Mouse (Mus musculus) heart, postnatal 25 days (tissue): Measurements from ENCODE around the gene Tex9. TPM values are rescaled to one million over a fixed set of nuclear protein-coding genes. Genes with fewer than 3 reads are reported as not detected.
"Not testable (repeated sequence)": the region's sequence is repeated elsewhere in the genome, so short reads cannot be mapped to it uniquely, and the experiment has no call there.

Source experiments
- DNase-seq: peaks from one replicate; pipeline ENCODE4 v3.0.0; 2022; ENCODE audit warnings: low spot score
- intact Hi-C: fragments of 180-260 bp; cut with DNase I; formaldehyde crosslinking; loops from one replicate; pipeline ENCODE4 v1.15.1; 2025
- total RNA-seq, 2 experiments: library from RNA; stranded (reverse); gene quantifications; 2 replicates each; pipeline ENCODE4 v1.2.3; 2021

Tex9 gene
- total RNA-seq, 2 experiments from 2014 or later = 1.6 to 2.6 TPM

DNA sequence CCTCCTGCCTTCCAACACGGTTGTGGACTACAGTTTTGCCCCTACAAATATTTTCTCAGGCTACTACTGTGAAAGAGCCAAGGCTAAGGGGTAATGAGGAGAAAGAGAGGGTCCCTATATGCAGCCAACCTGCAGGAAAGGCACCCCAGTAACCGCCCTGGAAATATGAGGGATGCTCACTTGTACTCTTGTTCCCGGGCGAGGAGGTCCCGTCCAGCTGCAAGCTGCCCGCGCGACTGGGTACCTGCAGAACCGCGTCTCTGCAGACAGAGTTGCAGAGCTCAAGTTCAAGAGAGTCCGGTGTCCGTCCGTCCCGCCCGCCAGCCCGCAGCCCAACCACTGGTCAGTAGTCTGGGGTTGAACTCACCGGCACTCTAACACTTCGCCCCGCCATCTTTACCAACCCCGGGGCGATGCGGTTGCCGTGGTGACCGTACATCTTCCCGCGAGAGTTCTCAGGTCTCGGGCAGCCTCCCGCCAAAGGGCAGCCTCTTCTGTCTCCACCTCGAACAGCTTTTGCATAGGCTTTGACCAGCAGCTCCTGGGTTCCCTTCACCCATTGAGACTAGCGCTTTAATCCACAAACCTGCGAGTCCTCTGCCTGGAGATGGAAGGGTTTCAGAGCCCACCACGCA, 336 bp downstream of the Tex9 start:
- DNase-seq = peak; percentile 81

DNA sequence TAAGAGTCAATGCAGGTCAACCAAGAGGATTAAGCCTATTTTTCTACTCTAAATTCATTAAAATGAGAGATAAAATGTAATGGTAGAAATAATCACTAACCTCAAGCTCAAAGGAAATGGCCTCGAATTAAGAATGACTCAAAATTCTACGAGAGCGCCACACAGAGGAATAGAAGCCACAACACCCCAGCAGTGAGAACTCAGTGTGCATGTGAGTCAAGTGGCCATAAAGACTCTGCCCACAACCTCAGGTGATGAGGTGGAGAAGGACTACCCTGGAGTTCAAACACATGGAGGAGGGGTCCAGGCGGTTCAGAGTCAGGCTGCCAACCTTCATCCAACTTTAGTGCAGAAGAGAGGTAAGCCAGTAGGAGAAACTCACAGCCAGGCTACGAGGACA, 2.9 kb downstream of the Tex9 start:
- no peak for DNase-seq
- intact Hi-C loops = no loop called here

More for the DNA sequence above, 336 bp downstream of the Tex9 start:
- intact Hi-C loops = no loop called here

DNA sequence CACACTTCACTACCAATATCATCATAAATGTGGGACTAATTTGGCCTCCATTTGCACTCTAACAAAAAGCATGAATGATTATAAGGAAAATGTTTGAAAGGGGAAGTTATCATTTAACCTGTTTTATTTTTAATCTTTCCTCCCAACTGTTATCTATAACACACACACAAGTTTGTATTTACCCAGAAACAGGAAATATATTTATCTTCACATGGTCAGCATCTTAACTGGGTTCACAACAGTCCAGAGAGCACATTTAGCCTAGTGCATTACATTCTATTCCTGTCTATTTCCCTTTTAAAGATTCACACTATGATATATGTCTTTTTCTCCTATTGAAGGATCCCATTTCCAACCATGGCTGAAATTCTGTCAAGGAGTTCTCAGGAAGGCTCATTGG, 3.5 kb downstream of the Tex9 start:
- DNase-seq = no peak
- intact Hi-C loops = no loop called here

DNA sequence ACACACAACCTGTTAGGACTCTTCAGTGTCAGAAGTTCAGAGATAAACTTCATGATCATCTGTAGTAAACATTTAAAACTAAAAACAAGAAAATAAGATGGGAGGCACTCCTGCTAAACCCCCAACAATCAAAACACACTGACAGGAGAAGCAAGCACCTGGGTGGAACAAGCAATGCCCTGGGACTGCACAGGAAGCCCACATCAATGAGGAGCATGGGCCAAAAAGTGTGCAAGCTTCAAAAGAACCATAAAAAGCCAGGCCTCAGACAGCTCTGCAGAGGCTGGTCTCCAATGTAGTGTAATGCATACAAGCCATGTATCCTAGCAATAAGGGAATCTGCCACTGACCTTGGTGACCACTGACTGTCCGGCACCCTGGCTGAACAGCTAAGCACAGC, 12.7 kb downstream of the Tex9 start:
- intact Hi-C loops = no loop called here
- no peak for DNase-seq

DNA sequence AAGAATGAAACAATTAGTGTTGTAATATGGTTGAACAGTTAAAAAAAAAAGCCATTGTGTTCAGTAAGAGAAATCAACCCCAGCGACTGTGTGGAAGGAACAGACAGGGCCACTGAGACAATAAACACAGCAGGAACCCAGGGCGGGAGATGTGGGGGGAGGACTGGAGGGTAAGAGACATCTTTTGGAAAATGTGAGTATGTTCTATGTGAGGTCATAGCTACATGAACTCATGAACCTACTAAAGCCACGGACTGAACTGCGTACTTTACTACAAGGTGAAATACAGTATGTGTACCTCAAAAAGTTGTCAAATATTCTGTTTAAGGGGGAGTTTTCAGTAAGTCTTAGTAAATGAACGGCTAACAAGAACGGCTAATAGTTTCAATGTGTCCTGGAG, 14.7 kb downstream of the Tex9 start:
- no peak for DNase-seq
- intact Hi-C loops = no loop called here

DNA sequence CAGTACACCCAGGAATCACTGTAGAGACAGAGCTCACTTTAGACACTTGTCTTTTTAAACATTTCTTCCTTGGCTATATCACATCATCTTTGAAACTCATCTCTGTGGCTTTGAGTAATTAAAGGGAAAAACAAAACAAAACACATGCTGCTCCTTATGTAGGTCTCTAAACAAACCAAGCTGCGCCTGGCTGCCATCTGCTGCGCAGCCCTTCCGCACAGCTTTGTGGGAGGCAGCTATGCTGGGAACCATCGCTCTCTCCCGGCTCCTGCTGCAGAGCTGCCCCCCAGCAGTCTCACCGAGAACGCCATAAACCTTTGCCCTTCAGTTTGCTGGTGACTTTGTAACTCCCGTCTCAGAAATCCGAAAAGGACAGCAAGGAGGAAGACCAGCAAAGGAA, 16.5 kb downstream of the Tex9 start:
- intact Hi-C loops = no loop called here
- no peak for DNase-seq

DNA sequence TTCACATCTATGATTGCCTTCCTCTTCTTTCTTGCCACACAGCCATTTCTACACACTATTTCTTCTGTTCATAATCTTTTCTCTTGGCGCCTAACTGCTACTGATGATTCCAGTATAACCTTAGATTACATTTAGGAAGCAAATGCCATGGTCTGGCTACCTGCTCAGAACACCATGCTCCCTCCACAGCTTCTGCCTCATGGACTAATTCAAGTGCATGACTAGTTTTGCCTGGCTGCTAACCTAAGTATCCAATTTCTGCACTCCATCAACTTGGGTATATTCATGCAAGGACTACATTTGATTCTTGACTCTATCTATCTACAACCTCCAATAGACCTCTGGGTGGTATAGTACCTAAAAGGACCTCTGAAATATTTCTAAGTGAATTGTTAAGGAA, 22.2 kb downstream of the Tex9 start:
- intact Hi-C loops = no loop called here
- no peak for DNase-seq

DNA sequence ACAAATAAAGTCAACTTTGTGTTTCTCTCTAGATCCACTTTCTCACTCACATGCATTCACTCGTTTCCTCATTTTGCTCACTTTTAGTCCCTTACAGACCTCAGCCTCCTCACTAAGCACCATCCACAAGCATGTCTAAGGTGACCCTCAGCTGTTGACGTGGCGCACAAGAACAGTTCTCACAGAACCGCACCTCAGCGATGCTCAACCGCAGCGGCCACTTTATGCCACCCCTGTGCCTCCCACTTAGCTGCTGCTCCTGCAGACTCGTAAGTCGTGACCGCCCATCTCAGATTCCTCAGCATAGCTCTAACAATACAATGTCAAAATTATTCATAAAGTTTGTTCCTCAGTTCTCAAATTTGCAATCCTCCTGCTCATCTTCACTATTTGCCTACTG, 23.4 kb downstream of the Tex9 start:
- DNase-seq = no peak
- intact Hi-C loops = no loop called here

DNA sequence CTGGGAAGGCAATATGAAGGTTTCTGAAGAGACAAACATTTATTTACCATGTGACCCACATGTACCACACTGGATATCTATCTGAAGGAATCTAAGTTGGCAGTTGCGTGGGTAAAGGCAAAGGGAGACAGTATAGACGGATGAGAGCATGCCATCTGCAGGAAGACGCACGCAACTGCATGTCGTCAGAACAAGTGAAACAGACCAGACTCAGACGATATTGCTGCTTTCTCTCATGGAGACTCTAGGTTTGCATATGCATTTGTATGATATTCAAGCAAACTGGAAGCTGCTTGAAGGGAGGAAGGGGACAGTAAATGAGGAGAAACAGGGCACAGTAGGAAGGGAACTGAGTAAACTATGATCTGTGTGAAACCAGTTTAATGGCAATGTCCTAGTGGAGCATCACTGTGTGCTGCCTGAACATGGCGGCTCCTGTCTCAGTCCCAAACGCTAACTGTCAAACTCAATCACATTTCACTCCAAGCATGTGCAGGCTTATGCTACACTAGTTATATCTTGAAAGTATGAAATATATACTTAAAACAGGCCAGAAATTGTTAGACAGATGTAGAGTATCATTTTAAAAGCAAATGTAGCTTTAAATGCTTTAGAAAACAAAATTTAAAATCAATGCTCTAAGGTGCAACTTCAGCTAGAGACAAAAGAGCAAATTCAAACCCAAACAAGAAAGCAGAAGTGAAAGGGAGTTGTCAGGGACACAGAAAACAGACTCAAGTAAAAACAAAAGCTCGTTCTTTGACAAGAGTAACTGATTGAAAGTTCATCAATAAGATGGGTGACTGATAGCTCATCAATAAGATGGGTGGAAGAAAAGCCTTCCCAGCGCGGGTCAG, 24.2 kb downstream of the Tex9 start:
- intact Hi-C loops = no loop called here
- DNase-seq = no peak

DNA sequence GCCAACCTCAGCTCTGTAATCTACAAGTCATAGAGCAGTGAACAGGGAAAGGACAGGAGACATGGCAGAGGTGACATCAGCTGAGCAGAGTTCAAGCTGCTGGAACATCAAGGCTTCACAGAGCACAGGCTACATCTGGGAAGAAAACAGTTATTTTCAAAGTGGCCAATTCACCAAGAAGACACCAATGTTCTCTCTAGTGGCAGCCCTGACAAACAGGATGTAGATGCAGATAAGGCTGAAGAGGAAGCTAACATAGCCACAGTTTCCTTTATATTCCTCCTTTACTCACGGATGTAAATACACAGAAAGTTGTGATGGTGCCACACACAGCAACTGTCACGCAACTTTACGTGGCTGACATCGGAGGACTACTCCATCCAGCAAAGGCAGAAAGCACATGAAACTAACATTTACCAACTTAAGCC, 26.2 kb downstream of the Tex9 start:
- intact Hi-C loops = no loop called here

DNA sequence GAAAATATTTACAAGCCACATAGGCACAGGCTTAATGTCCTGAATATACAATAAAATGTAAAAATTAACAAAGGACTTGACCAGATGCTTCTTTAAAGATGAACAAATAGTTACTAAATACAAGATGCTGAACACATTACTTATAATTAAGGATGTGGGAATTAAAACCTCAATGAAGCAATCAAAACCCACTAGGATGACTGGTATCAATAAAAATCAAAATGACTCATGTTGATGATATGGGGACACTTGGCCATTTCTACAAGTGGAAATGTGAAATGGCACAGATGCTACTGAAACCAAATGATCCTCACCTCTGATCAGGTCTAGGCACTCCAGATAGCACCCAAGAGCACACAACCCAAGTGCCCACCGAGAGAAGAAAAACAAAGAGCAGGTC, 27.2 kb downstream of the Tex9 start:
- intact Hi-C loops = no loop called here
- DNase-seq = no peak

More for the DNA sequence above, 26.2 kb downstream of the Tex9 start:
- DNase-seq = no peak

DNA sequence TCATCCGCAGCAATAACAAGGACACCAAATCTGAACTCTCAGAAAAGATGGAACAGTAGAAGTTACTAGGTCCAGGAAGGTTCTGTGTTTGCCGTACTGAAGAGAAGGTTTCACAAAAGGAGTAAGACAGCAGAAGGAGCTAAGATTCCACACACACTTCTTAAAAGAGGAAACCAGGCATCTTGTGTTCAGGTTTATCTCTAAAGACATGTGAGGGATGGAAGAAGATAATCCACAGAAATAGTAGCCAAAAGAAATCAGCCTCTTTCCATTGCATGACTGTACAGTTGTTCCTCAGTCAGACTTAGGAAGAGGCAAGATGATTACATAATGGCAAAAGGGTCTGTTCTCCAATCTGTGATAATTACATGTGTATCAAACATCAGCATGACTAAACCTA, 29.6 kb downstream of the Tex9 start:
- no peak for DNase-seq
- intact Hi-C loops = no loop called here

DNA sequence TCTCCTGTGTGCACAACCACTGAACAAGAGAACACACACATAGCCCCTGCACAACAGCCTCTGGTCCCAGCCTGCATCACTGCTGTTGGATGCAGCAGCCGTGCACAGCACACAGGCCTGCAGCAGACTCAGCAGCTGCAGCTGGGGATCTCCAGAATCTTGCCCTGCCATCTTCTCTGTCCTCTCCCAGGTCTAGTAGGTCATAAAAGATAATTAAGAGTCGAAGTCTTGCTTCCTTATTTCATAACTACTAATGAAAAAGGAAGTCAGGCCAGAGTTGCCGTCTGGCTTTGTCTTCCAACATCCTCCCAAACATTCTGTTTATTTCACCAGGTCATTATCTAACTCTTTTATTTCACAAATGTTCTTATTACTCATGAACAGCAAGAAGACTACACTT, 31.2 kb downstream of the Tex9 start:
- intact Hi-C loops = no loop called here
- no peak for DNase-seq

DNA sequence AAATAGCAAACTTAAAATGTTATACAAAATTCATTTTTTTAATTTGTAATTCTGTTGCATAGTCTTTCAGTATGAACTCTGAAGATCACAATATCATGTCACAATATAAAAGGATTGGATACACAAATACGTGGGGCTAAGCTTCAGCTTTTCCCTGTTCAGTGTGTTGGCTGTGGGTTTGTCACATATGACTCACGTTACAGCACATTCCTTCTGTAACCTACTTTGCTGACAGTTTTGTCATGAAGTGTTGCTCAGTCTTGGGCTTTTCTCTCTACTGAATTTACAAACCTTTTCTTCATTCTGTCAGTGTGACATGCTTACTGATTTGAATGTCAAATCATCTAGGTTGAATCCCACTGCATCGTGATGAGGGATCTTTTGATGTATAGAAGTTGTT, 32.3 kb downstream of the Tex9 start:
- DNase-seq = no peak
- intact Hi-C loops = loop anchor here (5.0 to 10.0 kb wide), 3 partner anchors 73 to 213 kb away; partner anchors contain the start of gene Rfx7

DNA sequence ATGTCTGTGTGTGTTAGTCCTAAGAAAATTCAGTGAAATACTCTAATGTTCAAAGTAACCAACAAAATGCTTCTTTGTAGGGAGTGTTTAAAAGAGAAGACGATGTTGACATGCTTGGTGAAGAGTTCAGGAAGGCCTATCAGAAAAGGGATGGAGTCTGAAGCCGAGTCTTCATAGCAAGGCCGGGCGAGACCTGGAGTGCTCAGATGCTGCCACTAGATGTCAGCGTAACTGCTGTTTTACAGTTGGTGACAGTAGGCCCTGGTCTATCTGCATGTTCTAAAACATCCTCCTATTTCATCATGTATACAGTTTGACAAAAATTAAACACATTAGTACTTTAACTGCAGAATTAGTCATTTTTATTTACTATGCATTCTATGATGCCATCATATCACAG, 33.8 kb downstream of the Tex9 start:
- intact Hi-C loops = loop anchor here (5.0 to 10.0 kb wide), 3 partner anchors 74 to 214 kb away; partner anchors contain the start of gene Rfx7
- no peak for DNase-seq

DNA sequence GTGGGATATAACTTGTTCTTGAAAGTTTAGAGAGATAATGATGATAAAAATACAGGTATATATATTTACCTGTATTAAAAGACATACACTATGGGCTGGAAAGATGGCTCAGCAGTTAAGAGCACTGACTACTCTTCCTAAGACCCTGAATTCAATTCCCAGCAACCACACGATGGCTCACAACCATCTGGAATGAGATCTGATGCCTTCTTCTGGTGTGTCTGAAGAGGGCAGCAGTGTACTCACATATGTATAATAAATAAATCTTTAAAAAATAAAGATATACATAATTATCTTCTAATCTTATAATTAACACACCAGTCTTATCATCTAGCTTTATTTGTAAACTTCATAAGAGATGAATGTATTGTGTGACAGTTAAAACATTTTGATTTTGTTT, 35.6 kb downstream of the Tex9 start:
- intact Hi-C loops = loop anchor here (5.0 to 10.0 kb wide), 3 partner anchors 76 to 216 kb away; partner anchors contain the start of gene Rfx7
- no peak for DNase-seq

DNA sequence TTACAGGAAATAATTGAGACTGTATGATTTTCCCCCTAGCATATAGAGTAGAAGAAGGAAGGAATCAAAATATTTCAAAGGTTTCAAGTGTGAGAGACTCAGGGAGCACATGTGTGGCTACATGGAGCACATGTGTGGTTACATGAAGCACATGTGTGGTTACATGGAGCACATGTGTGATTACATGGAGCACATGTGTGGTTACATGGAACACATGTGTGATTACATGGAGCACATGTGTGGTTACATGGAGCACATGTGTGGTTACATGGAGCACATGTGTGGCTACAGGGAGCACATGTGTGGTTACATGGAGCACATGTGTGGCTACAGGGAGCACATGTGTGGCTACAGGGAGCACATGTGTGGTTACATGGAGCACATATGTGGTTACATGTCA, 37.7 kb downstream of the Tex9 start:
- not testable (repeated sequence) for DNase-seq
- intact Hi-C loops = loop anchor here (10.0 kb wide), 1 partner anchor 141 kb away; no protein-coding TSS in a partner anchor

DNA sequence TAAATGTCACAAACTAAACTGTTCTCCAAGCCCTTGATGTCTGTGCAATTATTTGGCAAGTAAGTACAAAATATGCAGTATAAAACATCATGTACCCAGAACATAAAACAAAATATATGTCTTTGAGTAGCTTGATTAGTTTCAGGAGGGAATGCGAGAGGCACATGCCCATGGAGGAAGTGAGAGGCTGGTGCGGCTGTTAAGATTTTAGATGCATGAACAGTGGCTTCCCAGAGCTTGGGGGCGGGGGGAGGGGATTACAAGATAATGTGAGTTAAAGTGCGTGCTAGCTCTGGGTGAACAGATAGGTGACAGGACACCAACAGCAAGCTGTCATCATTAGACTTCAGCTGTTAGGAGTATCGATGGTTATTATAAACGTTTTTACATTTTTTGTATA, 40.9 kb downstream of the Tex9 start:
- intact Hi-C loops = loop anchor here (10.0 kb wide), 1 partner anchor 144 kb away; no protein-coding TSS in a partner anchor
- no peak for DNase-seq

DNA sequence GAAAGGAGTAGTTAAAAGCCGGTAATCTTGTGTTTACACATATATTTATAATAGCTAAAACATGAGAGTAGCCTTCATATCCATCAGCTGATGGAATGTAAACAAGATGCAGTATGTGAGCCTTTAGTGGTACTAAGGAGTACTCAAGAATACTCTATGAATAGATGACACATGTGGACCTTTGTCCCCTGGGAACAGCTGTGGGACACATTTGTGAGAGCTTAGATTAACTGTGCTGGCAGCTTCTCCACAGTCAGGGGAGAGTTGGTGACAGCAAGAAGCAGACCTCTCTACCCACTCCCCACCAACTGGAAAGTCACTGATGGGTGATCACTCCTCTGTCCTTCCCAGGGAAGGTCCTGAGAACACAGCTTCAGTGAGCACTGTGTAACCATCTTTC, 41.6 kb downstream of the Tex9 start:
- intact Hi-C loops = loop anchor here (10.0 kb wide), 1 partner anchor 144 kb away; no protein-coding TSS in a partner anchor
- DNase-seq = no peak

DNA sequence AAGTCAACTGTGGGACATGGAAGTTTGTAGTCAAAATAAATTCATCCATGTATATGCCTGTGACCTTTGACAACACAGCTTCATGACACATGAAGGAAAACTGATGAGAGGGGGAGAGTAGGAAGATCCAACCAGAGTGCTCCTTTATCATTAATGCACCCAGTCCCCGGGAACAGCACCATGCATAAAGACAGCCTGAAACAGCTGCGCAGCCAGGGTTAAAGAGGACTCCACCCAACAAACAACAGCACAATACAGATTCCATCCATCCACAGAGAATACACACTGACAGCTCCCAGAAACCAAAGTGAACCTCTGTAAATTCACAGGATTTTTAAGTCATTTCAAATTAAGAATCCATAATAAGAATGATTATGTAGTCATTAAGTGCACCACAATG, 42.2 kb downstream of the Tex9 start:
- intact Hi-C loops = loop anchor here (10.0 kb wide), 1 partner anchor 145 kb away; no protein-coding TSS in a partner anchor

DNA sequence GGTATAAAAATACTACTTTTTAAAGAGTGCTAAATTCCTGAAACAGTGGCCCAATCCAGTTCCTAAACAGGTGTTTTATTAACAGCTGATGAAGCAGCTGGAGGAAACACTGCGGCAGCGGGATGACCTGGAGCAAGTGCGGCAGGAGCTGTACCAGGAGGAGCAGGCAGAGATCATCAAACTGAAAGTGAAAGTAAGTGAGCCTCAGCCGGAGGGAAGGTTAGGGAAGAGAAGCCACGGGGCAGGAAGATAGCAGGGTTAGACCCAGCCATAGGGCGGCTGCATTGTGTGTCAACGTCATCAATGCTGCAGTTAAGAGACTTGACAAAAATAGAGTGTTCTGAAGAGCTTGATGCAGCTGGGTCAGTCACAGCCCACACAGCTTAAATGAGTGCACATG, 42.6 kb downstream of the Tex9 start:
- DNase-seq = peak; percentile 7
- intact Hi-C loops = no loop called here

More for the DNA sequence above, 42.2 kb downstream of the Tex9 start:
- DNase-seq = no peak
